Mouse (Mus musculus) midbrain, embryonic 15.5 days (tissue): ENCODE results near the gene Gm9376. TPM values are rescaled to one million over a fixed set of nuclear protein-coding genes. Genes with fewer than 3 reads are reported as not detected.

Experiments used
- ATAC-seq: fragments of 200-750 bp; cut with Nextera tagmentation; replicated peaks from 2 replicates; pipeline ENCODE4 v1.8.0; 2017; ENCODE audit warnings: moderate TSS enrichment
- H3K27ac ChIP-seq: fragments of 300-500 bp; sonication (generic); 2 replicates; pipeline ENCODE4 v1.5.1; 2015; ENCODE audit warnings: mild to moderate bottlenecking, inconsistent platforms
- H3K27me3 ChIP-seq: fragments of 300-500 bp; sonication (generic); replicated peaks from 2 replicates; pipeline ENCODE4 v1.6.1; 2015; ENCODE audit warnings: inconsistent platforms
- H3K36me3 ChIP-seq: fragments of 300-500 bp; sonication (generic); replicated peaks from 2 replicates; pipeline ENCODE4 v1.6.1; 2015; ENCODE audit warnings: inconsistent platforms
- H3K4me1 ChIP-seq: fragments of 300-500 bp; sonication (generic); 2 replicates; pipeline ENCODE4 v1.6.1; 2015; ENCODE audit warnings: inconsistent platforms
- H3K4me2 ChIP-seq: fragments of 300-500 bp; sonication (generic); 2 replicates; pipeline ENCODE4 v1.6.1; 2015; ENCODE audit warnings: inconsistent platforms, mild to moderate bottlenecking, moderate library complexity
- H3K4me3 ChIP-seq: fragments of 300-500 bp; sonication (generic); 2 replicates; pipeline ENCODE4 v1.5.1; 2015; ENCODE audit warnings: mild to moderate bottlenecking, inconsistent platforms
- H3K9ac ChIP-seq: fragments of 300-500 bp; sonication (generic); 2 replicates; pipeline ENCODE4 v1.6.1; 2015; ENCODE audit warnings: mild to moderate bottlenecking, inconsistent platforms
- H3K9me3 ChIP-seq: fragments of 300-500 bp; sonication (generic); 2 replicates; pipeline ENCODE4 v1.6.1; 2016; ENCODE audit warnings: inconsistent platforms
- WGBS: fragments of 180-500 bp; shearing (Covaris S2); methylation state at CpG from one replicate; pipeline ENCODE4 v1.1.7; 2015; ENCODE audit warnings: mixed read lengths; 5-methylcytosine and 5-hydroxymethylcytosine counted together
- polyA plus RNA-seq: library from polyadenylated mRNA; unstranded; fragments of >200 nt; fragmentation: Nextera tagmentation; extraction: Ambion mirVana; gene quantifications from 2 replicates; pipeline ENCODE4 v1.2.1, GENCODE M21; 2015

Gene Gm9376
- not detected in 2 replicates for polyA plus RNA-seq

DNA sequence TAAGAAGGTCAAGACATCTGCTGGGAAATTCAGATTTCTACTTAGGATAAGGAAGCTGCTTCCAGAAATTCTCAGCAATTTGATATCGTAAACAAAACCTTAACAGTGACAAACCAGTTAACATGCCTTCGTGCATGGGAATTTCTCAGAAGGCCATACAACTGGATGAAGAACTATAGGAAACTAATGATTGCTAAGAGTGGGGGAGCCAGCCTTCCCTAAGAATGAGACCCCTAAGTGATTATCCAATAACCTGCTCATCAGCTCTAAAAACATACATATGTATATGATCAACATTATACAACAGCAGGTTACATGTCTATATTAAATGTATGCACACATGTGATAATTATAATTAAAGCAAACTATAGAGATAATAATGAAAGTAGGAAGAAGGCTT lies at the start of gene Gm9376:
Gene Gm9376, plus strand, starts transcription at position 301 of the 400 bp plus-strand sequence.
- ATAC-seq, result no peak
- 97% methylated on average over 2 of the region's 2 CpGs for WGBS
- no peaks in the 10 kb centered on the region for H3K36me3 ChIP-seq
- H3K4me1 ChIP-seq, result no peaks in the 10 kb centered on the region
- H3K4me2 ChIP-seq, result no peak within 1 kb of the TSS
- no peak within 1 kb of the TSS for H3K9ac ChIP-seq
- no peak within 1 kb of the TSS for H3K4me3 ChIP-seq
- no peaks in the 10 kb centered on the region for H3K27me3 ChIP-seq
- H3K9me3 ChIP-seq, result no peaks in the 10 kb centered on the region
- H3K27ac ChIP-seq, result no peak within 1 kb of the TSS

DNA sequence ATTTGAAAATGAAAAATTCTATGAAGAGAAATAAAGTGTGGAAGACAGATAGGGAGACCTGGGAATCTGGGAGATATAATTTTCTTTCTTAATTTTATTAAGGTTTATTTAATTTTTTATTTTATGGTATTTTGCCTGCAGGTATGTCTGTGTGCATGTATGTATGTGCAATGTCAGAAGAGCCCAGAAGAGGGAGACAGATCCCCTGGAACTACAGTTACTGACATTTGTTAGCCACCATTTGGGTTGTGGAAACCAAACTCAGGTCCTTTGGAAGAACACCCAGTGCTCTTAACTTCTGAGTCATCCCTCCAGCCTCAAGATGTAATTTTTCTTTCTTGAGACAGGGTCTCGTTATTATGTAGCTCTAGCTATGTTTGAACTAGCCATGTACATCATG lies 45.9 kb upstream of the Gm9376 start:
- H3K27me3 ChIP-seq, result peaks cover 21% of the 10 kb centered on the region
- no peak for ATAC-seq

DNA sequence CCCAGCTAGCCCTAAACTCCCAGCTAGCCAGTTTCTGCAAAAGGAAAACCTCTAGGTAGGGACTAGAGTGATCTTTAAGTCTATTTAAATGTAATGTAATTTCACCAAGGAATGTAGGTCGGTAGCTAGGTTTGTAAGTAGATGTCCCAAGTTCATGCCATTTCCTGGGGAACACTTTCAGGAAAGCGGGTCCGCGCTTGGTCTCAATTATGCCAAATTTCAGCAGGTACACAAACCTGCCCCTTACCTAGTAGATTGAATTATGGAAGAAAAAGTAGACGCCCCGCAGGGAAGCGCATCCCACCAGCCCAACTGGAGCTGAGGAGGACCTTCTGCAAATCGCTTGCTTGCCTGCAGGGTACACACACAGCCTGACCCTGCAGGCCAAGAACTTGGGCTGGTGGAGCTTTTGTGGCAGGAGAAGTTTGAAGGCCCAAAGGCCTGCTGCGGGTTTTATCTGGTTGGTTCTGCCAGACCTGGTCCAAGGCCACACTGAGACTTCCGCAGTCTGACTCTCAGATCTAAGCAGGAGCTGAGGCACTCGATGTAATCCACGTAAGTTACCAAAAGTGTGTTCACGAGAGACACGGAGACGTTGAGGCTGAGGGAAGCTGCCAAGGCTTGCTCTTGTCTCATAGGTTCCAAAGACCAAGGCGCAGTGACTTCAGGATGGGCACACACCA lies 41.6 kb upstream of the Gm9376 start:
- Histone ChIP-seq H3K9ac (no peak overlapping the region), H3K4me3 (no peak overlapping the region), H3K4me1 (peaks cover 32% of the 10 kb centered on the region), H3K36me3 (no peaks in the 10 kb centered on the region), H3K9me3 (no peaks in the 10 kb centered on the region), H3K27me3 (peaks cover 41% of the 10 kb centered on the region), H3K4me2 (peak overlapping the region; percentile 35), H3K27ac (no peak overlapping the region)
- WGBS, result 36% methylated on average over 16 of the region's 16 CpGs
- ATAC-seq, result no peak

More for the DNA sequence above, 45.9 kb upstream of the Gm9376 start:
- H3K4me1 ChIP-seq, result peaks cover 5% of the 10 kb centered on the region
- H3K4me2 ChIP-seq, result no peak overlapping the region
- no peak overlapping the region for H3K27ac ChIP-seq
- WGBS, result 90% methylated on average over 1 of the region's 1 CpGs
- no peak overlapping the region for H3K4me3 ChIP-seq
- H3K9me3 ChIP-seq, result no peaks in the 10 kb centered on the region
- no peaks in the 10 kb centered on the region for H3K36me3 ChIP-seq
- H3K9ac ChIP-seq, result no peak overlapping the region

DNA sequence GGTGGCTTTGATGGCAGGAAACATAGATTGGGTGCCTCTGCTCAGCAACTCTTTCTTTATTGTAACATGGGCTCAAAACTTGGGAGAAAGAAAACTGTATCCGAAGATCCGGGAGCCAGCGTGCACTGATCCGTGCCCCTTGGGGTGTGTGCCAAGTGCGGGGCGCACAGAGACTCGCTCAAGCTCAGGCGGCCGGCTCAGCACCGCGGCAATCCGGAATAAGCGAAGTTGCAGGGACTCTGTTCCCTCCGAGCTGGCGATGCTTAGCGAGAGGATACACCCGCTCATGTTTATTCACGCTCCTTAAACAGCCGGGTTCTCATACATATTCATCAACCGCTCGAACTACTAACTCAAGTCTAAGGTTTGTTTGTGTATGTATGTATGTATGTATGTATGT lies 40.8 kb upstream of the Gm9376 start:
- peak; percentile 48; the same call in 1 of the 2 replicates for ATAC-seq
- 0 out of 2 replicates have a peak overlapping the region, but pooled peaks have one; percentile 6 for H3K4me3 ChIP-seq
- no peaks in the 10 kb centered on the region for H3K36me3 ChIP-seq
- H3K4me2 ChIP-seq, result peak overlapping the region; percentile 35
- peaks cover 41% of the 10 kb centered on the region for H3K27me3 ChIP-seq
- H3K4me1 ChIP-seq, result peaks cover 36% of the 10 kb centered on the region
- no peak overlapping the region for H3K27ac ChIP-seq
- no peak overlapping the region for H3K9ac ChIP-seq
- WGBS, result under 1% methylated on average over 21 of the region's 21 CpGs
- no peaks in the 10 kb centered on the region for H3K9me3 ChIP-seq

DNA sequence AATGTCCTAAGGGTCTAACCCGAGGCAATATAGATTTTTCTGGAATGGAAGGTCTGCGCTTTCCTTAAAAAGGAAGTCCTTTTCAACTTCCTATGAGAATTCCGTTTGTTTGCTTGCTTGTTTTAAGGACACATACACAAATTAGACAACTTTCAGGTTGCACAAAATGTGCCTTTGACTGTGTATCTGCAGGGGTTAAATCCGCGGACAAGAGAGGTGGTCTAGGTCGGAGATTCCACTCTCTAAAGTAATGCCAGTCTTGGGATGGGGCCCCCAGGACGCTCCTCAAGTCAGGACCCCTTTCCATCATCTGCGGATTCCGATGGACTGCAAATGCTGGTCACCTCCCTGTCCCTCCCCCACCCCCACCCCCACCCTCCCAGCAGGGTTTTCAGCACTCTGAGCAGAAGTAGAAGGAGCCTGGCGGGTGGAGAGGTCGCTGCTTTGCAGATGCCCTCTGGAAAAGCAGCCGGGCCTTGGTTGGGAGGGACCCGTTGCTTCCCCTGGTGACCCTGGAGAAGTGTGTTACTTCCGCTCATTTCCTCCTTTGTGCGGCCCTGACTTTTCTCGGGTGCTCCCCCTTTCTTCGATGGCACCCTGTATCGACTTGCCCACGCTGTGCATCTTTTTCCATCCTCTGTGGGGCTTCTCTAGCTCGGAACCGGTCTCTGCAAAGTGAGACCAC lies 40.1 kb upstream of the Gm9376 start:
- Histone ChIP-seq H3K4me2 (peak overlapping the region; percentile 35; the same call in 1 of the 2 replicates), H3K27me3 (peaks cover 41% of the 10 kb centered on the region), H3K36me3 (no peaks in the 10 kb centered on the region), H3K9me3 (no peaks in the 10 kb centered on the region), H3K4me3 (0 out of 2 replicates have a peak overlapping the region, but pooled peaks have one; percentile 6), H3K4me1 (peaks cover 43% of the 10 kb centered on the region), H3K9ac (no peak overlapping the region), H3K27ac (no peak overlapping the region)
- 3% methylated on average over 21 of the region's 21 CpGs for WGBS
- no peak for ATAC-seq

DNA sequence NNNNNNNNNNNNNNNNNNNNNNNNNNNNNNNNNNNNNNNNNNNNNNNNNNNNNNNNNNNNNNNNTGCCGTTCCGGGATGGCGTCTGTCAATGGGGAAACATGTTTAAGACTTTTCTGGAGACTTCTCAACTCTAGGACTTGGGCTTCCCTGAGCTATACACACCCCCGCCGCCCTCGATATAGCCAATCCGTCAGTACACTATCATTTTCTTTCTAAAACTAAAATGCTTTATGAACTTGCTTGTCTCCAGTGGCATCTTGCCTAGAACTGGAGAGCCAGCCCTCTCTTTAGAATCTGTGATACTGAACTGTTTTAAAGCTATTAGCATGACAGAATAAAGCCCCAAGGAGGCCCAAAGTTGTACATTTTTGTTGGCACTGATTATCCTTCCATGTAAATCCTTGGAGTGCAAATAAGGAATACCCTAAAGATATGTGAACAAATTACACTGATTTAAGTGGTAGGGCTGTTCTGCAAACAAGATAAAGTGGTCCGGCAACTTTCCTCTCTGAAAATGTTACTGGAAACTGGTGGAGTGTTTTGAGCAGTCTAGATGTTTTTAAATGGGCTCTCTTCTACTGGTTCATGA lies 34.3 kb upstream of the Gm9376 start:
- WGBS, result 5% methylated on average over 8 of the region's 8 CpGs
- H3K4me1 ChIP-seq, result peaks cover 58% of the 10 kb centered on the region
- peak overlapping the region; percentile 47 for H3K4me2 ChIP-seq
- peak overlapping the region; percentile 28; the same call in 1 of the 2 replicates for H3K27ac ChIP-seq
- no peak overlapping the region; the same call in 1 of the 2 replicates for H3K9ac ChIP-seq
- H3K27me3 ChIP-seq, result peaks cover 24% of the 10 kb centered on the region
- ATAC-seq, result no peak
- H3K4me3 ChIP-seq, result peak overlapping the region; percentile 17
- no peaks in the 10 kb centered on the region for H3K9me3 ChIP-seq
- H3K36me3 ChIP-seq, result no peaks in the 10 kb centered on the region

DNA sequence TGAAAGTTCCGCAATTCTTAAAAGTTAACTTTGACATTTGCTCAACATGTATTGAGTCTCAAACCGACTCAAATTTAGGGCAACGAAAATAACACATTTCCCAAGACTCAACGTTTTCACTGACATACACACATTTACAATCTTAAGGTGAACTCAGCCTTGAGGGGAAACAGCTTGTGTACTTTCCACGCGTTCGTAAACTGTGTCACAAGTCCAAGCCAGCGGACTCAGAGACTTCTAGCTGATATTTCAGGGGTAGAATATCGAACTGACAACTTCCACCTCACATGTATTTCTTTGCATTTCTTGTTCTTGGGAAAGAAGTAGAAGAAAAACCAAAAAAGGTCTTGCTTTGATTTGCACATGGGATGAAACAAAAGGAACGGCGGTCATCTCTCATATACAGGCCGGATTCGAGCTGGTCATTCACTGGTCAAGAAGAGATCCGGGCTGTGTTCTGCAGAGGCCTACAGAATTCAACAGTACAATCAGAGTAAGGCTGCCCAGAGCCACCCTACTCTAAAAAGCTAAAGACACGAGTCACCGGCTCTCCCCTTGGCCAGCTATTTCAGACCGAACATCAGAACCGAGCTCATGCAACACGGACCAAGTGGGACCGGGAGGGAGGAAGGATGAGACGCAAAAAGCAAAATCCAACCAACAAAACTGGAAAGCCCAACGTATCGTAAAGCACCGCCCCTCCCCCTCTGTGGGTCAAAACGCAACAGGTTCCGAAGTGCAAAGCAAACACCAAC lies 32.8 kb upstream of the Gm9376 start:
- H3K27me3 ChIP-seq, result peaks cover 14% of the 10 kb centered on the region
- peaks cover 49% of the 10 kb centered on the region for H3K4me1 ChIP-seq
- H3K27ac ChIP-seq, result peak overlapping the region; percentile 85
- H3K4me2 ChIP-seq, result peak overlapping the region; percentile 74
- WGBS, result 4% methylated on average over 26 of the region's 26 CpGs
- no peak for ATAC-seq
- H3K4me3 ChIP-seq, result peak overlapping the region; percentile 49
- peak overlapping the region; percentile 45 for H3K9ac ChIP-seq
- H3K36me3 ChIP-seq, result no peaks in the 10 kb centered on the region
- H3K9me3 ChIP-seq, result no peaks in the 10 kb centered on the region

DNA sequence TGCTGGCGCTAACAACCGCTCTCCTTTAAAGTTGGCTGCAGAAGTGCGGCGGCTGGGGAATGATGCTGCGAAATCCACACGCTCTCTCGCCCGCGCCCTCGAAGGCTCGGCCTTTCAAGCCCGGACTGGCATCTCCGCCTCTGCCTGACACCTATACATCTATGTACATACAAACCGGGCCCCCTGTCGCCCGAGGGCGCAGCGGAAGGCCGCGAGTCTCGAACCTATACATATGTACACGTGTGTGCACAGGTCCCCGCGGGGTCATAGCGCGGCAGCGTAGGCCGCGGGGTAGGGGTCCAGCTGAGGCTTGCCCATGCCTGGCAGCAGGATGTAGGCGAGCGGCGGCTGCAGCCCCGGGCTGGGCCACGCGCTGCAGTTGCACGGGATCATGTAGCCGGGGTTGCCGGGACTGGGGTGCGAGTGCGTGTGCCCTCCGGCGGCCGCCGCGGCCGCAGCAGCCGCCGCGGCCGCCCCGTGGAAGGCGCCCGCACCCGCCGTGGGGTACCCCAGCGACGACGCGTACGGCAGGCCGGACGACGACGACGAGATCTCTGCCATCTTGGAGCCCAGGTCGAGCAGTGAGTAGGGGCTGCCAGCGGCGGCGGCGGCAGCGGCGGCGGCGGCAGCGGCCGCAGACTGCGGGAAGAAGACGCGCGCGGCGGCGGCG lies 32.1 kb upstream of the Gm9376 start:
- no peak for ATAC-seq
- peak overlapping the region; percentile 49 for H3K4me3 ChIP-seq
- peak overlapping the region; percentile 74 for H3K4me2 ChIP-seq
- peaks cover 48% of the 10 kb centered on the region for H3K4me1 ChIP-seq
- H3K27me3 ChIP-seq, result peaks cover 16% of the 10 kb centered on the region
- H3K9ac ChIP-seq, result peak overlapping the region; percentile 45
- whole genome bisulfite sequencing, result under 1% methylated on average over 54 of the region's 84 CpGs
- H3K27ac ChIP-seq, result peak overlapping the region; percentile 85
- H3K9me3 ChIP-seq, result no peaks in the 10 kb centered on the region
- no peaks in the 10 kb centered on the region for H3K36me3 ChIP-seq

DNA sequence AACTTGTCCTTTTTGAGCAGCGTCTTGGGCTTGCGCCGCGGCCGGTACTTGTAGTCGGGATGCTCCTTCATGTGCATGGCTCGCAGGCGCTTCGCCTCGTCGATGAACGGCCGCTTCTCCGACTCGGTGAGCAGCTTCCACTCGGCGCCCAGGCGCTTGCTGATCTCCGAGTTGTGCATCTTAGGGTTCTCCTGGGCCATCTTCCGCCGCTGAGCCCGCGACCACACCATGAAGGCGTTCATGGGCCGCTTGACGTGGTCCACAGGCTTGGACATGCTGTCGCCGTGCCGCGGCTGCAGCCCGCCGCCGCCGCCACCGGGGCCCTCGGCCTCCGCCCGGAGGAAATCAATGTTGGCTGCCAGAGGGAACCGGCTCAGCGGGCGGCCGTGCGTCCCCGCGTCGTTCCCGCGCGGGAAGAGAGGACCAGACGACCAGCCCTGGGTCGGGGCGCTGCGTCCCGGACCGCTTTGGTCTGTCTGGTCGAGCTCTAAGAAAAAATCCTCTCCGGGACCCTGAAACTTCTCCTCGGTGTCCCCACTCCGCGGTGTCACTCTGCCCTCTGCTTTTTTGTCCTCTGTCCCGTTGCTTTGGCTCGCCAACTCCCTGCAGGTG lies 31.3 kb upstream of the Gm9376 start:
- Histone ChIP-seq H3K4me2 (peak overlapping the region; percentile 74), H3K27ac (peak overlapping the region; percentile 85), H3K9me3 (no peaks in the 10 kb centered on the region), H3K4me1 (peaks cover 46% of the 10 kb centered on the region), H3K27me3 (peaks cover 23% of the 10 kb centered on the region), H3K4me3 (peak overlapping the region; percentile 49), H3K36me3 (no peaks in the 10 kb centered on the region), H3K9ac (peak overlapping the region; percentile 45)
- under 1% methylated on average over 54 of the region's 62 CpGs for WGBS
- ATAC-seq, result no peak

DNA sequence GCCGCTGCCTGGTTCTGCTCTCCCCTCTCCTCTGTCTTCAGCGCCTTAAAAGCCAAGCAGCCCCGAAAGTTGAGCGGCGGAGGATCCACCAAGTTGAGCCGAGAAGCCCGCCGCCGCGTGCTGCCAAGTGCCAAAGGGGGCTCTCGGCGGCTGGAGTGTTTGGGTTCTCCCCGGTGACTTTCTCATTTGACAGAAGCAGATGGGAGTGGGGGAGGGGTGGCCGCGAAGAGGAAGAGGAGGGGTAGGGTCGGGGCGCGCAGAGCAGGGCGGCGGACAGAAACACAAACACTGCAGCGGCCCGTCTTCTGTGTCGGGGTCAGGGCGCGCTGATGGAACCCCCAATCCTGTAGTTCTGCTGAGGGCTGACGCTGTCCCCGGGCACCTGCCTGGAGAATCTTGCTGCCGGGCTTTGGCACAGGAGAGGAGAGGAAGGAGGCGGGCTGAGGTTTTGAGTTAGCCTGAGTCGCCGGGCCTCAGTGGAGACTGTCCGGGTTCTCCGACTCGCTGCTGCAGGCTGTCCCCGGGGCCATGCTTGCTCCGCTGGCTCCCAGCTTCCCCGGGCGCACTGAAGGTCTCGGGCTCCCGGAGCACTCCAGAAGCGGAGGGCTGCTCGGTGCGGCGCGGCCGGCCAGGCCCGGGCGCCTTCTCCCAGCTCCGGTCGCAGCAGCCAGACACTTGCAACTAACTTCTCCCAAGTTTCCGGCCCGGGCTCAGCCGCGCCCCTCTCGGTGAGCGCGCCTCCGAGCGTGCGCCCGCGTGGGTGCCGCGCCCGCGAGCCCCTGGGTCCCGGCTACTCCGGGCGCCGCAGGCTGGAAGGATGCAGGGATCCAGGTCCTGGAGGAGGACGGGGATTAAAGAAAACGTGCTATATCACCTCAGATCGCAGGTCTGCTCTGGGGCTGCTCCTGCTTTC lies 30.5 kb upstream of the Gm9376 start:
- Histone ChIP-seq H3K27me3 (peaks cover 23% of the 10 kb centered on the region), H3K4me2 (peak overlapping the region; percentile 74), H3K4me3 (peak overlapping the region; percentile 49), H3K27ac (peak overlapping the region; percentile 85), H3K9ac (peak overlapping the region; percentile 45), H3K36me3 (no peaks in the 10 kb centered on the region), H3K9me3 (no peaks in the 10 kb centered on the region), H3K4me1 (peaks cover 41% of the 10 kb centered on the region)
- WGBS, result under 1% methylated on average over 70 of the region's 73 CpGs
- ATAC-seq, result peak; percentile 64
